Comparison of ENCODE assay signal across 9 mouse cellular contexts in genomic region chr13:12272953-12273352, GRCm38 (mm10). TPM values are rescaled to one million over a fixed set of nuclear protein-coding genes. Genes with fewer than 3 reads are reported as not detected.
DNase-seq lines count a peak whose midpoint lies in the region; ATAC-seq lines count a peak whose summit lies in the region.
"Had no signal": no experiment of that assay in that cellular context is flagged by ENCODE, and none has a peak within 500 bp of the region (broad histone marks: within the 10 kb centered on the region; RNA-seq: fewer than 3 reads in every experiment).

No protein-coding gene starts in this region.

- no peak overlapping the region for H3K9ac ChIP-seq in forebrain, embryonic 13.5 days
- H3K9ac ChIP-seq in midbrain, embryonic 11.5 days (ENCODE audit: low read length): no peak overlapping the region
- H3K9ac ChIP-seq in midbrain, embryonic 16.5 days (ENCODE audit: low read depth, low read length): no peak overlapping the region
- no peak overlapping the region for H3K9ac ChIP-seq in heart, embryonic 13.5 days
- H3K9ac ChIP-seq: neural tube, embryonic 12.5 days had no signal

- 58% methylated on average over 3 of the region's 3 CpGs for WGBS in forebrain, embryonic 10.5 days
- WGBS in forebrain, embryonic 13.5 days: 57% methylated on average over 3 of the region's 3 CpGs
- WGBS in midbrain, embryonic 11.5 days: 60% methylated on average over 3 of the region's 3 CpGs
- WGBS in midbrain, embryonic 16.5 days: 53% methylated on average over 3 of the region's 3 CpGs
- 43% methylated on average over 3 of the region's 3 CpGs for WGBS in heart, embryonic 13.5 days

- ATAC-seq in forebrain, embryonic 13.5 days: no peak
- ATAC-seq in midbrain, embryonic 11.5 days (ENCODE audit: low FRiP score): no peak
- ATAC-seq in midbrain, embryonic 16.5 days: no peak
- ATAC-seq in heart, embryonic 13.5 days (ENCODE audit: extremely low read depth, insufficient number of reproducible peaks, low FRiP score, low TSS enrichment): no peak
- no peak for ATAC-seq in activated CD4-positive, CD25-positive, alpha-beta regulatory T cell, adult 4 months

- H3K9me3 ChIP-seq in forebrain, embryonic 10.5 days: no peaks in the 10 kb centered on the region
- H3K9me3 ChIP-seq in forebrain, embryonic 13.5 days (replicated peaks): no peaks in the 10 kb centered on the region
- no peaks in the 10 kb centered on the region for H3K9me3 ChIP-seq in midbrain, embryonic 11.5 days (ENCODE audit: control insufficient read depth, low read length)
- H3K9me3 ChIP-seq in midbrain, embryonic 16.5 days (replicated peaks; ENCODE audit: control insufficient read depth, low read length, poor library complexity, severe bottlenecking): no peaks in the 10 kb centered on the region
- H3K9me3 ChIP-seq in heart, embryonic 13.5 days: no peaks in the 10 kb centered on the region
- H3K9me3 ChIP-seq: neural tube, embryonic 12.5 days had no signal

- peak; percentile 20 for DNase-seq in forebrain, embryonic 10.5 days (ENCODE audit: extremely low spot score, low spot score)
- DNase-seq in midbrain, embryonic 11.5 days (ENCODE audit: low spot score, missing footprints): peak; percentile 93
- DNase-seq in ZHBTc4 (ENCODE audit: low read depth, low spot score): peak; percentile 76
- peak; percentile 51 for DNase-seq in mesoderm, embryonic 11.5 days (ENCODE audit: low read depth, low spot score)

- no peaks in the 10 kb centered on the region for H3K27me3 ChIP-seq in forebrain, embryonic 10.5 days (ENCODE audit: poor library complexity, severe bottlenecking)
- no peaks in the 10 kb centered on the region for H3K27me3 ChIP-seq in forebrain, embryonic 13.5 days
- H3K27me3 ChIP-seq in midbrain, embryonic 11.5 days (ENCODE audit: control insufficient read depth, insufficient read depth, low read length): no peaks in the 10 kb centered on the region
- H3K27me3 ChIP-seq in midbrain, embryonic 16.5 days (ENCODE audit: control insufficient read depth, insufficient read depth, low read depth, low read length): no peaks in the 10 kb centered on the region
- no peaks in the 10 kb centered on the region for H3K27me3 ChIP-seq in heart, embryonic 13.5 days (replicated peaks)
- H3K27me3 ChIP-seq: neural tube, embryonic 12.5 days had no signal

- H3K4me2 ChIP-seq in forebrain, embryonic 13.5 days: no peak overlapping the region
- no peak overlapping the region for H3K4me2 ChIP-seq in midbrain, embryonic 11.5 days
- H3K4me2 ChIP-seq in midbrain, embryonic 16.5 days (ENCODE audit: low read length): no peak overlapping the region
- H3K4me2 ChIP-seq in heart, embryonic 13.5 days: no peak overlapping the region
- H3K4me2 ChIP-seq: neural tube, embryonic 12.5 days had no signal

- no peak overlapping the region for H3K4me3 ChIP-seq in forebrain, embryonic 10.5 days
- no peak overlapping the region for H3K4me3 ChIP-seq in forebrain, embryonic 13.5 days
- H3K4me3 ChIP-seq in midbrain, embryonic 11.5 days (ENCODE audit: low read depth, low read length): no peak overlapping the region
- H3K4me3 ChIP-seq in midbrain, embryonic 16.5 days (ENCODE audit: low read depth, low read length): no peak overlapping the region
- no peak overlapping the region for H3K4me3 ChIP-seq in heart, embryonic 13.5 days
- H3K4me3 ChIP-seq: neural tube, embryonic 12.5 days had no signal

- peaks cover 5% of the 10 kb centered on the region; the same call in 1 of the 2 replicates for H3K36me3 ChIP-seq in forebrain, embryonic 10.5 days (replicated peaks)
- H3K36me3 ChIP-seq in forebrain, embryonic 13.5 days (ENCODE audit: poor library complexity, severe bottlenecking): no peaks in the 10 kb centered on the region
- no peaks in the 10 kb centered on the region for H3K36me3 ChIP-seq in midbrain, embryonic 11.5 days (ENCODE audit: control insufficient read depth, insufficient read depth, low read length)
- H3K36me3 ChIP-seq in midbrain, embryonic 16.5 days (ENCODE audit: control insufficient read depth, insufficient read depth, low read length): no peaks in the 10 kb centered on the region
- H3K36me3 ChIP-seq in heart, embryonic 13.5 days: peaks cover 91% of the 10 kb centered on the region
- H3K36me3 ChIP-seq: neural tube, embryonic 12.5 days had no signal

- H3K27ac ChIP-seq in forebrain, embryonic 10.5 days: no peak overlapping the region
- no peak overlapping the region for H3K27ac ChIP-seq in forebrain, embryonic 13.5 days
- no peak overlapping the region for H3K27ac ChIP-seq in midbrain, embryonic 11.5 days (ENCODE audit: low read depth, low read length)
- no peak overlapping the region for H3K27ac ChIP-seq in midbrain, embryonic 16.5 days (ENCODE audit: low read length)
- peak overlapping the region; percentile 93 for H3K27ac ChIP-seq in heart, embryonic 13.5 days (replicated peaks)
- H3K27ac ChIP-seq: neural tube, embryonic 12.5 days had no signal

- H3K4me1 ChIP-seq in forebrain, embryonic 10.5 days: no peaks in the 10 kb centered on the region
- H3K4me1 ChIP-seq in forebrain, embryonic 13.5 days: no peaks in the 10 kb centered on the region
- H3K4me1 ChIP-seq in midbrain, embryonic 11.5 days (ENCODE audit: control insufficient read depth, insufficient read depth, low read length): no peaks in the 10 kb centered on the region
- no peaks in the 10 kb centered on the region for H3K4me1 ChIP-seq in midbrain, embryonic 16.5 days (ENCODE audit: control insufficient read depth, insufficient read depth, low read length)
- peaks cover 39% of the 10 kb centered on the region for H3K4me1 ChIP-seq in heart, embryonic 13.5 days
- H3K4me1 ChIP-seq: neural tube, embryonic 12.5 days had no signal

RNA-seq across cellular contexts. Expression of gene Mtr, which starts 15.0 kb away (rescaled TPM):
- polyA plus RNA-seq in forebrain, embryonic 10.5 days (2016; fragmentation: Nextera tagmentation; extraction: Ambion mirVana): 20.5 and 24.8 TPM in 2 replicates
- polyA plus RNA-seq in forebrain, embryonic 13.5 days (2015; fragmentation: Nextera tagmentation; extraction: Ambion mirVana): 5.8 and 7.6 TPM in 2 replicates
- 13.5 and 14.0 TPM in 2 replicates for polyA plus RNA-seq in midbrain, embryonic 11.5 days (2014; fragmentation: Nextera tagmentation; extraction: Ambion mirVana)
- polyA plus RNA-seq in midbrain, embryonic 16.5 days (2015; fragmentation: Nextera tagmentation; extraction: Ambion mirVana): 3.2 and 4.0 TPM in 2 replicates
- polyA plus RNA-seq in heart, embryonic 13.5 days (2015; fragmentation: Nextera tagmentation; extraction: Ambion mirVana): 11.4 and 11.5 TPM in 2 replicates
- 10 to 100 TPM; 14.4 to 14.9 TPM for polyA plus RNA-seq in activated CD4-positive, CD25-positive, alpha-beta regulatory T cell, adult 4 months (2017; shearing (Covaris generic))

Comparison
In these comparisons a context has a peak if more than half of its experiments do, and no peak if none do; other contexts are left out.
1. DNase-seq: peak in every context shown above with its lines; median percentile 93 in midbrain, embryonic 11.5 days; 76 in ZHBTc4; 51 in mesoderm, embryonic 11.5 days; 20 in forebrain, embryonic 10.5 days.